Mouse (Mus musculus) urinary bladder, postnatal 10 days (tissue): ENCODE measurements around the gene Vps37b.
A peak's percentile ranks its signal among the peaks of the same experiment; 100 is the strongest.

Experiments used
- DNase-seq: peaks from one replicate; pipeline ENCODE4 v3.0.0; 2022; ENCODE audit warnings: low spot score

Vps37b gene

GRCm38 (mm10) chr5:124001274-124001673 lies 30.8 kb downstream of the Vps37b start:
- DNase-seq, result no peak

- DNase-seq, result peak; percentile 68
Observed at GRCm38 (mm10) chr5:124000824-124001223, 31.2 kb downstream of the Vps37b start.

GRCm38 (mm10) chr5:123998370-123998769 lies 33.7 kb downstream of the Vps37b start:
- DNase-seq, result no peak

- no peak for DNase-seq
Observed at GRCm38 (mm10) chr5:123997811-123998210, 34.3 kb downstream of the Vps37b start.

GRCm38 (mm10) chr5:123997211-123997751 lies 34.8 kb downstream of the Vps37b start:
- DNase-seq, result no peak

GRCm38 (mm10) chr5:123996695-123997094 lies 35.4 kb downstream of the Vps37b start:
- no peak for DNase-seq

- no peak for DNase-seq
Observed at GRCm38 (mm10) chr5:123996194-123996593, 35.9 kb downstream of the Vps37b start.

GRCm38 (mm10) chr5:123995388-123995787 lies 36.7 kb downstream of the Vps37b start:
- DNase-seq, result no peak

- no peak for DNase-seq
Observed at GRCm38 (mm10) chr5:123994468-123994867, 37.6 kb downstream of the Vps37b start.

GRCm38 (mm10) chr5:123993263-123994036 lies 38.6 kb downstream of the Vps37b start:
- no peak for DNase-seq

GRCm38 (mm10) chr5:123992794-123993193 lies 39.3 kb downstream of the Vps37b start:
- DNase-seq, result peak; percentile 75

- DNase-seq, result no peak
Observed at GRCm38 (mm10) chr5:123992193-123992637, 39.9 kb downstream of the Vps37b start.

- no peak for DNase-seq
Observed at GRCm38 (mm10) chr5:123991321-123991720, 40.7 kb downstream of the Vps37b start.

- no peak for DNase-seq
Observed at GRCm38 (mm10) chr5:123989941-123990885, 41.9 kb downstream of the Vps37b start.

- no peak for DNase-seq
Observed at GRCm38 (mm10) chr5:123987511-123987910, 44.6 kb downstream of the Vps37b start.

- DNase-seq, result no peak
Observed at GRCm38 (mm10) chr5:123986925-123987324, 45.1 kb downstream of the Vps37b start.

GRCm38 (mm10) chr5:123985434-123985833 lies 46.6 kb downstream of the Vps37b start:
- no peak for DNase-seq

GRCm38 (mm10) chr5:123982838-123983237 lies 49.2 kb downstream of the Vps37b start:
- DNase-seq, result no peak

GRCm38 (mm10) chr5:123981250-123981554 lies 50.9 kb downstream of the Vps37b start:
- no peak for DNase-seq

- DNase-seq, result no peak
Observed at GRCm38 (mm10) chr5:123980521-123981249, 51.4 kb downstream of the Vps37b start.

GRCm38 (mm10) chr5:123979980-123980369 lies 52.1 kb downstream of the Vps37b start:
- DNase-seq, result no peak
